Mouse (Mus musculus) liver, adult 2 months (tissue): ENCODE results near the gene Tex50.

Experiments used
- CTCF ChIP-seq: fragments of 200-500 bp; IDR thresholded peaks from 2 replicates; pipeline ENCODE4 v1.5.1; 2011; ENCODE audit warnings: low read depth, low read length, control low read depth
- POLR2A ChIP-seq: fragments of 200-500 bp; IDR thresholded peaks from 2 replicates; pipeline ENCODE4 v1.6.1; 2011; ENCODE audit warnings: low read length, control low read depth; ENCODE audit not compliant: insufficient read depth; ENCODE audit errors: extremely low read depth

GRCm38 (mm10) chr1:161180674-161181073, 21.6 kb upstream of the Tex50 start:
- TF ChIP-seq CTCF = peak; percentile 72
- no peak for TF ChIP-seq POLR2A
